Comparison of ENCODE assay signal across 20 mouse cellular contexts in the genomic region with DNA sequence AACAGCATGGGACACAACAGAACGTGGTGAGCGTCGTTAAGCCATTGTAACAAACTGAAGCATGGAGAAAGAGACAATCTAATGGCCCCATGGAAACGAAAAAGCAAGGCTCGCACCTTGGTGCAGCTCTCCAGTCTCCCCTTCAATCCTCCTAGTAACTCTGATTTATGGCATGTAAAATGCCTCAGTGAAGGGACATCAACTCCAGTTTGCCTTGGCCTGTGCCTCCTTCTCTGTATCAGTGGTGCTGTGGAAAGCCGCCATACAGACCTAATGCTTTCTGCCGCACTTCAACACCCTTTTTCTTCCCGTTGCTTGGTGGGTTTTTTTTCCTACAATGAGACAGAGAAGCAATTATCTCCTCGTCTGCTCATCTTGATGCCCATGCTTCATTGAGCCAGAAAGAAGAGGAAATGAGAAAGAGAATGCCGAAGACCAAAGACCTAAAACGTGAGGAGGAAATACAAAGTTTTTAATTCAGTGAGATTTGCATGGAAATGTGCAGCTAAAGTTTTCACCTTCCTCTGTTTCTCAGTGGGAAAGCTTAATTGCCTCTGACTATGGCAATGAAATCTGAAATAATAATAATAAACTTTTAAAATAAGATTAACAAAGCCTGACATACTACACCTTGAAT.
"Had no signal": no experiment of that assay in that cellular context is flagged by ENCODE, and none has a peak within 500 bp of the region (broad histone marks: within the 10 kb centered on the region; RNA-seq: fewer than 3 reads in every experiment).

No protein-coding gene starts in this region.

- ATAC-seq: inflammation-experienced regulatory T-cells, adult 6 months; intestine, embryonic 16.5 days; liver, postnatal 0 days; lung, postnatal 0 days; midbrain, embryonic 16.5 days had no signal

- H3K36me3 ChIP-seq: limb, embryonic 12.5 days; limb, embryonic 15.5 days; midbrain, embryonic 12.5 days; neural tube, embryonic 12.5 days had no signal

- H3K4me1 ChIP-seq: limb, embryonic 12.5 days; limb, embryonic 15.5 days; midbrain, embryonic 12.5 days; neural tube, embryonic 12.5 days had no signal

- H3K27ac ChIP-seq: left cerebral cortex, adult 2 months; limb, embryonic 12.5 days; limb, embryonic 15.5 days; liver, embryonic 14.5 days; macrophage; midbrain, embryonic 12.5 days; neural tube, embryonic 12.5 days had no signal

- H3K27me3 ChIP-seq: limb, embryonic 12.5 days; limb, embryonic 15.5 days; midbrain, embryonic 12.5 days; neural tube, embryonic 12.5 days had no signal

- H3K9me3 ChIP-seq: limb, embryonic 12.5 days; limb, embryonic 15.5 days; midbrain, embryonic 12.5 days; neural tube, embryonic 12.5 days had no signal

- H3K4me3 ChIP-seq: left cerebral cortex, adult 2 months; limb, embryonic 12.5 days; limb, embryonic 15.5 days; midbrain, embryonic 12.5 days; neural tube, embryonic 12.5 days had no signal

- DNase-seq: kidney, adult 18-20 months; kidney, postnatal 25 days; layer of hippocampus, postnatal 36 days; left cerebral cortex, postnatal 4 days; liver, postnatal 0 days; lung, embryonic 14.5 days; thymus, adult 18-20 months; thymus, postnatal 36 days had no signal

- H3K9ac ChIP-seq: limb, embryonic 12.5 days; limb, embryonic 15.5 days; liver, embryonic 14.5 days; liver, postnatal 0 days; lung, embryonic 14.5 days; midbrain, embryonic 12.5 days; neural tube, embryonic 12.5 days had no signal

- H3K4me2 ChIP-seq: limb, embryonic 12.5 days; limb, embryonic 15.5 days; liver, embryonic 11.5 days; lung, embryonic 14.5 days; midbrain, embryonic 12.5 days; neural tube, embryonic 12.5 days had no signal
